Mouse (Mus musculus): ENCODE data around the gene Tdo2.

The Tdo2 gene

GRCm38 (mm10) chr3:81944851-81945393 is 31.1 kb downstream of the Tdo2 start:
- in situ Hi-C loops (cut with MboI, MseI): loop anchor here (25.0 kb wide), 1 partner anchor 1858 kb away; no protein-coding TSS in a partner anchor

GRCm38 (mm10) chr3:81943097-81943496 is 32.9 kb downstream of the Tdo2 start:
- in situ Hi-C loops (cut with MboI, MseI): loop anchor here (25.0 kb wide), 1 partner anchor 1856 kb away; no protein-coding TSS in a partner anchor

GRCm38 (mm10) chr3:81942341-81942740 is 33.7 kb downstream of the Tdo2 start:
- in situ Hi-C loops (cut with MboI, MseI): loop anchor here (25.0 kb wide), 1 partner anchor 1855 kb away; no protein-coding TSS in a partner anchor

- in situ Hi-C loops (cut with MboI, MseI): loop anchor here (25.0 kb wide), 1 partner anchor 1852 kb away; no protein-coding TSS in a partner anchor
Measured at GRCm38 (mm10) chr3:81938924-81939323, 37.1 kb downstream of the Tdo2 start.

- in situ Hi-C loops (cut with MboI, MseI): loop anchor here (25.0 kb wide), 1 partner anchor 1846 kb away; no protein-coding TSS in a partner anchor
Measured at GRCm38 (mm10) chr3:81933348-81933747, 42.7 kb downstream of the Tdo2 start.

GRCm38 (mm10) chr3:81932141-81933101 is 43.6 kb downstream of the Tdo2 start, which contains the start of gene Ctso:
Ctso (plus strand) TSS chr3:81932601.
- in situ Hi-C loops (cut with MboI, MseI): loop anchor here (25.0 kb wide), 1 partner anchor 1845 kb away; no protein-coding TSS in a partner anchor

GRCm38 (mm10) chr3:81931695-81932094 is 44.3 kb downstream of the Tdo2 start:
- in situ Hi-C loops (cut with MboI, MseI): loop anchor here (25.0 kb wide), 1 partner anchor 1844 kb away; no protein-coding TSS in a partner anchor

GRCm38 (mm10) chr3:81929073-81929472 is 46.9 kb downstream of the Tdo2 start:
- in situ Hi-C loops (cut with MboI, MseI): loop anchor here (5.0 to 25.0 kb wide), 3 partner anchors 142 to 1842 kb away; partner anchors contain the start of gene Pdgfc

- in situ Hi-C loops (cut with MboI, MseI): loop anchor here (5.0 to 25.0 kb wide), 3 partner anchors 140 to 1840 kb away; partner anchors contain the start of gene Pdgfc
Measured at GRCm38 (mm10) chr3:81926764-81927325, 49.2 kb downstream of the Tdo2 start.

GRCm38 (mm10) chr3:81925856-81926255 is 50.1 kb downstream of the Tdo2 start:
- in situ Hi-C loops (cut with MboI, MseI): loop anchor here (5.0 to 25.0 kb wide), 3 partner anchors 139 to 1839 kb away; partner anchors contain the start of gene Pdgfc

GRCm38 (mm10) chr3:81924931-81925330 is 51.1 kb downstream of the Tdo2 start:
- in situ Hi-C loops (cut with MboI, MseI): loop anchor here (5.0 to 25.0 kb wide), 3 partner anchors 138 to 1838 kb away; partner anchors contain the start of gene Pdgfc

GRCm38 (mm10) chr3:81922910-81923309 is 53.1 kb downstream of the Tdo2 start:
- in situ Hi-C loops (cut with MboI, MseI): no loop called here

GRCm38 (mm10) chr3:81919681-81920080 is 56.3 kb downstream of the Tdo2 start:
- in situ Hi-C loops (cut with MboI, MseI): no loop called here

- in situ Hi-C loops (cut with MboI, MseI): no loop called here
Measured at GRCm38 (mm10) chr3:81918215-81918614, 57.8 kb downstream of the Tdo2 start.

GRCm38 (mm10) chr3:81917354-81917935 is 58.6 kb downstream of the Tdo2 start:
- in situ Hi-C loops (cut with MboI, MseI): no loop called here

- in situ Hi-C loops (cut with MboI, MseI): no loop called here
Measured at GRCm38 (mm10) chr3:81916030-81916686, 59.8 kb downstream of the Tdo2 start.

- in situ Hi-C loops (cut with MboI, MseI): no loop called here
Measured at GRCm38 (mm10) chr3:81910286-81911036, 65.5 kb downstream of the Tdo2 start.

All from regulatory T cell (primary cell).